Mouse (Mus musculus) stomach, postnatal 0 days (tissue): ENCODE data around the gene Taf6.

Source experiments
- CTCF ChIP-seq: IDR thresholded peaks from 2 replicates; pipeline ENCODE4 v1.5.1; 2016; ENCODE audit warnings: antibody characterized with exemption, low read depth, mild to moderate bottlenecking, moderate library complexity
- EP300 ChIP-seq: optimal IDR thresholded peaks from 2 replicates; pipeline ENCODE3; 2016; ENCODE audit warnings: antibody characterized with exemption

DNA sequence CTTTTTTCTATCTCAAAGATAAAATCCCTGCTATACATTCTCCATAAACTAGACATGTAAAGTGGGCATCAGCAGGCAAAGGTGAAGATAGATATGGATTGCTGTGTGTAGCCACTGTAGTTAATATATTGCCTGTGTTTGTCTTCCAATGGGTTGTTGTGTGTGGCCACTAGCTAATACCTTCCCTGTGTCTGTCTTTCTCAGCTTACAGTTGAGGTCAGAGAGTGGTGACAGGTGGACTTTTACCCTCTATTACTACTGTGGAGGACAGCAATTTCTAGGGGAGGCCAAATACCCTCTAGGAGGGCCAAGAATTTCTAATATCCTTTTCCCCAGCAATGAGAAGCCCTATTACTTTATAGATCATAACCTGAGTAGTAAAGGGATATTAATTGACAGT lies 47.0 kb upstream of the Taf6 start:
- TF ChIP-seq EP300 (no peak), CTCF (no peak)
